Mouse (Mus musculus): ENCODE results near the gene Ccdc158. TPM values are rescaled to one million over a fixed set of nuclear protein-coding genes. Genes with fewer than 3 reads are reported as not detected.

Ccdc158 gene
- polyA plus RNA-seq, 1 experiment, result 0.21 TPM

DNA sequence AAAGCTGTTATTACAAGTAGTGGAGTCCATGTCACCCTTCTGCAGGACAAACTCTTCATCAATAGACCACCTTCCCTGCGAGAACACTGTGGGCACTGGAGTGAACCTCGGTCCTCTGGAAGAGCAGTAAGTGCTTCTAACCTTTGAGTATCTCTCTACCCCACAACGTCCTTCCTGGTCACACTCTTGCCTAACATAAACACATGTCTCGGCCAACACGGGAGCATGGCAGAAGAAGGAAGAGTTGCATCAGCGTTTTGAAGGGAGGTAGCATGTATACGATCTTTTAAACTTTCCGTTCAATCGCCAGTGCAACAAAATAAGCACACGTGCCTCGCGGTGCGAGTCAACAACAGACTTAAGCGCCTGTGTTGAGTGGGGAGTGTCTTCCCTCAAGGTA lies 95.5 kb downstream of the Ccdc158 start:
- 82% methylated on average over 14 of the region's 14 CpGs for WGBS
- DNase-seq (ENCODE audit: low read depth in 1 of 2, low spot score in 2 of 2), result no peak
- Histone ChIP-seq H3K27ac (ENCODE audit: insufficient read depth, low read length) (no peak overlapping the region), H3K4me1 (ENCODE audit: control insufficient read depth, insufficient read depth, insufficient read length) (no peaks in the 10 kb centered on the region), H3K36me3 (ENCODE audit: control insufficient read depth, insufficient read depth, low read length) (no peaks in the 10 kb centered on the region), H3K27me3 (ENCODE audit: control insufficient read depth, insufficient read depth, low read length) (no peaks in the 10 kb centered on the region), H3K4me3 (ENCODE audit: extremely low read depth, insufficient read depth, insufficient read length) (no peak overlapping the region)
- no peak for TF ChIP-seq POLR2A (IDR thresholded peaks at IDR 0.05; ENCODE audit: low read depth, low read length)
- TF ChIP-seq CTCF (IDR thresholded peaks at IDR 0.05; ENCODE audit: extremely low read depth, insufficient read depth, insufficient read length, insufficient replicate concordance), result no peak

DNA sequence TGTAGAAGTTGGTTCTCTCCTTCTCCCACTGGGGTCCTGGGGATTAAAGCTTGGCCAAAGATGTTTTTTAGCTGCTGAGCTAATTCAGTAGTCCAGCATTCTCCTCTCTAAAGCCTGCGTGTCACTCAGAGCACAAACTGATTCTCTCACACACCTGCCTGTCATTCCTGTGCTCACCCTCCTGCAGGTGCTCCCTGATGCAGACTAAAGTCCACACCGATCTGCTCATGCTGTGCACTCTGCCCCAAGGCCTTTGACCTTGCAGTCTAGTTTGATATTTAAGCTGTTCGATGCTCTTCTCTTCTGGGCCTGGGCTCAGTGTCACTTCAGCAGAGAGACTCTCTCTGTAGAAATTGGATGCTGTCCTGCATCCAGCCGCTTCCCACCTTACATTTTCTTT lies 103.8 kb downstream of the Ccdc158 start:
- 88% methylated on average over 4 of the region's 4 CpGs for WGBS
- H3K4me3 ChIP-seq (ENCODE audit: extremely low read depth, insufficient read depth, insufficient read length), result no peak overlapping the region
- no peaks in the 10 kb centered on the region for H3K27me3 ChIP-seq (ENCODE audit: control insufficient read depth, insufficient read depth, low read length)
- TF ChIP-seq CTCF (IDR thresholded peaks at IDR 0.05; ENCODE audit: extremely low read depth, insufficient read depth, insufficient read length, insufficient replicate concordance) (no peak), POLR2A (IDR thresholded peaks at IDR 0.05; ENCODE audit: low read depth, low read length) (no peak)
- DNase-seq (ENCODE audit: low read depth in 1 of 2, low spot score in 2 of 2), result no peak
- H3K4me1 ChIP-seq (ENCODE audit: control insufficient read depth, insufficient read depth, insufficient read length), result no peaks in the 10 kb centered on the region
- no peak overlapping the region for H3K27ac ChIP-seq (ENCODE audit: insufficient read depth, low read length)
- H3K36me3 ChIP-seq (ENCODE audit: control insufficient read depth, insufficient read depth, low read length), result no peaks in the 10 kb centered on the region

DNA sequence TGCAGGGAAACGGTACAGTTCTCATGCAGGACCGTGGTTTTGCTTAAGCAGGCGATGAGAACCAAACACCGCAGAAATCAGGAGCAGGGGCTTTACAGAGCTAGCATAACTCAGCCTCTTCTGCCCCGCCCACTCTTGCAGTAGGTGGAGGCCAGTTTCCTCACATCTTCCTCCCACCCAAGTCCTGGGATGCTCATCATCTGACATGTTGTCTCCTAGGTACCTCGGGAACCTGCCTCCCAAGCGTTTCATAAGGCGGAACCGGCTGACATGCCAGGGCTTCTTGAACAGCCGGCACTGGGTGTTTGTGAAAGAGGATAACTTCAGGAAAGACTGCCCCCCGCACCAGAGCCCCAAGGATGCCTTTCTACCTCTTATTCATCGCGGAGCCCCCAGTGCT lies 113.1 kb downstream of the Ccdc158 start:
- 81% methylated on average over 13 of the region's 13 CpGs for WGBS
- H3K36me3 ChIP-seq (ENCODE audit: control insufficient read depth, insufficient read depth, low read length), result no peaks in the 10 kb centered on the region
- no peak for DNase-seq (ENCODE audit: low read depth in 1 of 2, low spot score in 2 of 2)
- H3K4me3 ChIP-seq (ENCODE audit: extremely low read depth, insufficient read depth, insufficient read length), result no peak overlapping the region
- no peak overlapping the region for H3K27ac ChIP-seq (ENCODE audit: insufficient read depth, low read length)
- no peaks in the 10 kb centered on the region for H3K27me3 ChIP-seq (ENCODE audit: control insufficient read depth, insufficient read depth, low read length)
- no peak for TF ChIP-seq POLR2A (IDR thresholded peaks at IDR 0.05; ENCODE audit: low read depth, low read length)
- no peak for TF ChIP-seq CTCF (IDR thresholded peaks at IDR 0.05; ENCODE audit: extremely low read depth, insufficient read depth, insufficient read length, insufficient replicate concordance)
- no peaks in the 10 kb centered on the region for H3K4me1 ChIP-seq (ENCODE audit: control insufficient read depth, insufficient read depth, insufficient read length)

DNA sequence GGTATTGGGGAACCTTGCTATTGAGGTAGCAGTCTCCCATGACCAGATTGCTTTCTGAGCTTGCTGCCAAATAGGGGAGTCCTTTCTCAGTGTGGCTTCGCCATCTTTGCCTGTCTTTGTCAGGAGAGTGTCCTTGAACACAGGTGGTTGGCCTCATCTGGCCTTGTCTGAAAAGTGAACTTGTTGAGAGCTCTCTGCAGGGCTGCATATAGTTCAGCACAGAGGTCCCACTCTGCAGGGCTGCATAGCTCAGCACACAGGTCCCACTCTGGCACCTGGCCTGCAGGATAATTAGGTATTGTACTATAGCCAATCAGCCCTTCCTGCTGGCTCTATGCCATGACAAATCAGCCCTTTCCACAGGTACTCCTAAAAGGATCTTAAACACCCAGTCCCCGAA lies 114.9 kb downstream of the Ccdc158 start:
- H3K4me3 ChIP-seq (ENCODE audit: extremely low read depth, insufficient read depth, insufficient read length), result no peak overlapping the region
- H3K27ac ChIP-seq (ENCODE audit: insufficient read depth, low read length), result no peak overlapping the region
- H3K27me3 ChIP-seq (ENCODE audit: control insufficient read depth, insufficient read depth, low read length), result no peaks in the 10 kb centered on the region
- no peaks in the 10 kb centered on the region for H3K36me3 ChIP-seq (ENCODE audit: control insufficient read depth, insufficient read depth, low read length)
- TF ChIP-seq CTCF (IDR thresholded peaks at IDR 0.05; ENCODE audit: extremely low read depth, insufficient read depth, insufficient read length, insufficient replicate concordance), result no peak
- TF ChIP-seq POLR2A (IDR thresholded peaks at IDR 0.05; ENCODE audit: low read depth, low read length), result no peak
- DNase-seq (ENCODE audit: low read depth in 1 of 2, low spot score in 2 of 2), result no peak
- no peaks in the 10 kb centered on the region for H3K4me1 ChIP-seq (ENCODE audit: control insufficient read depth, insufficient read depth, insufficient read length)
- WGBS, result 84% methylated on average over 2 of the region's 2 CpGs

Other genes starting within 250 kb of the Ccdc158 start
- 12.2 and 12.4 TPM in 2 replicates for gene Nup54, start 240.1 kb downstream of the Ccdc158 start, polyA plus RNA-seq (2012; rRNA removed)
- gene Scarb2, start 168.4 kb downstream of the Ccdc158 start, polyA plus RNA-seq (2012; rRNA removed), result 15.4 and 16.0 TPM in 2 replicates
- 0.12 and 0.19 TPM in 2 replicates for gene Fam47e, start 120.2 kb downstream of the Ccdc158 start, polyA plus RNA-seq (2012; rRNA removed)
- 6.4 and 9.7 TPM in 2 replicates for gene Stbd1, start 72.2 kb downstream of the Ccdc158 start, polyA plus RNA-seq (2012; rRNA removed)
- 9.8 and 9.9 TPM in 2 replicates for gene Shroom3, start 8.2 kb upstream of the Ccdc158 start, polyA plus RNA-seq (2012; rRNA removed)

All from spleen, adult 2 months (tissue).